Mouse (Mus musculus): ENCODE results near the gene Hist1h2bj.

DNA sequence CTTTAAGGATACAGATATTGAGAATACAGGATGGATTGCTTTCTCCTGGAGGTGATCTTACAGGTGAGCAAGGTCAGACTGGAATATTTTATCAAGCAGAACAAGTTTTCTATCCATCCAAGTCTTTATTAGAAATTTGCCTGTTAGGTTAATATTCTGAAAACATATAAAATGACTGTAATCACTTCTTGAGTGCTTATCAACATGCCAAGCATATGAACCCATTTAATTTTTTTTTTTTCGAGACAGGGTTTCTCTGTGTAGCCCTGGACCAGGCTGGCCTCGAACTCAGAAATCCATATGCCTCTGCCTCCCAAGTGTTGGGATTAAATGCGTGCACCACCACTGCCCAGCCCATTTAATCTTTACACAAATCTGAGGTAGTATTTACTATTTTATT lies 6.0 kb upstream of the Hist1h2bj start:
- TF ChIP-seq CTCF (IDR thresholded peaks at IDR 0.05; ENCODE audit: extremely low read depth, insufficient read depth, low read length) (no peak), POLR2A (IDR thresholded peaks at IDR 0.05; ENCODE audit: extremely low read depth, insufficient read depth, low read length) (no peak)

Data from cortical plate, adult 2 months (tissue).